Mouse (Mus musculus): ENCODE results near the gene Nxnl2. TPM values are rescaled to one million over a fixed set of nuclear protein-coding genes. Genes with fewer than 3 reads are reported as not detected.

Nxnl2 gene
- polyA plus RNA-seq, 1 experiment from 2014 or later: 1.2 TPM

- H3K4me2 ChIP-seq: no peak overlapping the region
- no peaks in the 10 kb centered on the region for H3K27me3 ChIP-seq (ENCODE audit: control insufficient read depth, insufficient read depth, low read length)
- H3K36me3 ChIP-seq (ENCODE audit: control insufficient read depth, insufficient read depth, low read length): no peaks in the 10 kb centered on the region; the same call in 1 of the 2 replicates
- 0 out of 2 replicates have a peak, but pooled peaks cover 2% of the 10 kb centered on the region for H3K9me3 ChIP-seq (replicated peaks; ENCODE audit: control insufficient read depth, low read length)
- H3K4me1 ChIP-seq (ENCODE audit: control insufficient read depth, insufficient read depth, low read length): no peaks in the 10 kb centered on the region
- no peak overlapping the region for H3K27ac ChIP-seq (ENCODE audit: low read depth, low read length)
- no peak overlapping the region for H3K9ac ChIP-seq (ENCODE audit: low read depth, low read length)
- no peak for ATAC-seq (replicated peaks; ENCODE audit: insufficient number of reproducible peaks, low FRiP score, low TSS enrichment)
- 82% methylated on average over 2 of the region's 2 CpGs for WGBS (ENCODE audit: insufficient replicate concordance)
- no peak overlapping the region for H3K4me3 ChIP-seq (ENCODE audit: low read depth, low read length)
These were observed 9.2 kb upstream of the Nxnl2 start for GRCm38 (mm10) chr13:51161672-51162071.

DNA sequence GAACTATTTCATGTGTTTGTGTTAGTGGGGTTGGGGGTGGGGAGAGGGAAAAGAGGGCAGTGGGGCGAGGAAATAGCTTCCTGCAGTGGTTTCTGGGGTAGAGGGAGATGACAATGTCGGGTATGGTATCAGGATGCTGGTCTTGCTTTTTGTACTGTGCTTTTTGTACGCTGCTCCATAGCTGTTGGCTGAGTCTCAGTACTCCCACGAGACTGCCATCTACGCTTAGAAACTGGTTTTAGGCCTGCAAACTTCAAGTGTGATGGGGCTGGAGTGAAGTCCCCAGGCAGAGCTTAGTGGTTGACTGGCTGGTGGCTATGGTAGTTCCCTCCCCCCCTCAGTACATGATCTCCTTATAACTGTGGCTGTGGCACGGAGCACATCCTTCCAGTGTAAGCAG, 8.6 kb upstream of the Nxnl2 start:
- no peak overlapping the region for H3K9ac ChIP-seq (ENCODE audit: low read depth, low read length)
- no peak overlapping the region for H3K27ac ChIP-seq (ENCODE audit: low read depth, low read length)
- 0 out of 2 replicates have a peak, but pooled peaks cover 2% of the 10 kb centered on the region for H3K9me3 ChIP-seq (replicated peaks; ENCODE audit: control insufficient read depth, low read length)
- H3K4me1 ChIP-seq (ENCODE audit: control insufficient read depth, insufficient read depth, low read length): no peaks in the 10 kb centered on the region
- H3K4me2 ChIP-seq: no peak overlapping the region
- H3K4me3 ChIP-seq (ENCODE audit: low read depth, low read length): no peak overlapping the region
- ATAC-seq (replicated peaks; ENCODE audit: insufficient number of reproducible peaks, low FRiP score, low TSS enrichment): no peak
- no peaks in the 10 kb centered on the region; the same call in 1 of the 2 replicates for H3K36me3 ChIP-seq (ENCODE audit: control insufficient read depth, insufficient read depth, low read length)
- no peaks in the 10 kb centered on the region for H3K27me3 ChIP-seq (ENCODE audit: control insufficient read depth, insufficient read depth, low read length)
- WGBS (ENCODE audit: insufficient replicate concordance): 92% methylated on average over 6 of the region's 6 CpGs

DNA sequence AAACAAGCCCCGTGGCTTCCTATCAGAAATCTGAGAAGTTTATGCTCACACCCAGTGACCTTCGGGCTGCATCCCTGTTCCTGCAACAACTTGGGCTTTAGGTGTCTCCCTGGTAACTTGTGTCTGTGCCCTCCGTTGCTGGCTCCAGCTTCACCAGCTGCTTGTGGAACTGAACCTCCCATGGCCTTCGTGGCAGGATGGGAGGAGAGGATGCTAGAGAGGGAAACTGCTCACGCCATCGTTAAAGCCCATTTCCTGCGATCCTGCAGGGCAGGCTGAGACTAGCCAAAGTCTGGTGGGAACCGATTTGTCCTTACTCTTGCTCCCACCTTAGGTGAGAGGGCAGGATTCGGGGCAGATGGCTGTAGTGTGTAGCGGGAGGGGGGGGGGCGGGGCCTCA, 4.1 kb upstream of the Nxnl2 start:
- WGBS (ENCODE audit: insufficient replicate concordance): 44% methylated on average over 11 of the region's 11 CpGs
- H3K27me3 ChIP-seq (ENCODE audit: control insufficient read depth, insufficient read depth, low read length): peaks cover 4% of the 10 kb centered on the region
- ATAC-seq (replicated peaks; ENCODE audit: insufficient number of reproducible peaks, low FRiP score, low TSS enrichment): no peak
- no peak overlapping the region for H3K9ac ChIP-seq (ENCODE audit: low read depth, low read length)
- no peaks in the 10 kb centered on the region for H3K36me3 ChIP-seq (ENCODE audit: control insufficient read depth, insufficient read depth, low read length)
- H3K27ac ChIP-seq (ENCODE audit: low read depth, low read length): no peak overlapping the region
- 0 out of 2 replicates have a peak, but pooled peaks cover 2% of the 10 kb centered on the region for H3K9me3 ChIP-seq (replicated peaks; ENCODE audit: control insufficient read depth, low read length)
- H3K4me1 ChIP-seq (ENCODE audit: control insufficient read depth, insufficient read depth, low read length): peaks cover 5% of the 10 kb centered on the region
- H3K4me3 ChIP-seq (ENCODE audit: low read depth, low read length): no peak overlapping the region
- H3K4me2 ChIP-seq: no peak overlapping the region

- peaks cover 13% of the 10 kb centered on the region for H3K27me3 ChIP-seq (ENCODE audit: control insufficient read depth, insufficient read depth, low read length)
- WGBS (ENCODE audit: insufficient replicate concordance): 24% methylated on average over 11 of the region's 11 CpGs
- ATAC-seq (replicated peaks; ENCODE audit: insufficient number of reproducible peaks, low FRiP score, low TSS enrichment): no peak; the same call in 1 of the 2 replicates
- H3K4me3 ChIP-seq (ENCODE audit: low read depth, low read length): peak overlapping the region; percentile 56
- no peak overlapping the region for H3K27ac ChIP-seq (ENCODE audit: low read depth, low read length)
- H3K4me2 ChIP-seq: peak overlapping the region; percentile 99
- H3K9me3 ChIP-seq (replicated peaks; ENCODE audit: control insufficient read depth, low read length): no peaks in the 10 kb centered on the region
- H3K4me1 ChIP-seq (ENCODE audit: control insufficient read depth, insufficient read depth, low read length): peaks cover 5% of the 10 kb centered on the region
- H3K9ac ChIP-seq (ENCODE audit: low read depth, low read length): no peak overlapping the region
- no peaks in the 10 kb centered on the region for H3K36me3 ChIP-seq (ENCODE audit: control insufficient read depth, insufficient read depth, low read length)
These were observed 607 bp upstream of the Nxnl2 start for GRCm38 (mm10) chr13:51170215-51170614.

- H3K4me3 ChIP-seq (ENCODE audit: low read depth, low read length): no peak overlapping the region
- no peaks in the 10 kb centered on the region for H3K9me3 ChIP-seq (replicated peaks; ENCODE audit: control insufficient read depth, low read length)
- no peak overlapping the region for H3K4me2 ChIP-seq
- no peaks in the 10 kb centered on the region for H3K36me3 ChIP-seq (ENCODE audit: control insufficient read depth, insufficient read depth, low read length)
- H3K27me3 ChIP-seq (ENCODE audit: control insufficient read depth, insufficient read depth, low read length): peaks cover 13% of the 10 kb centered on the region
- peaks cover 5% of the 10 kb centered on the region for H3K4me1 ChIP-seq (ENCODE audit: control insufficient read depth, insufficient read depth, low read length)
- no peak overlapping the region for H3K27ac ChIP-seq (ENCODE audit: low read depth, low read length)
- no peak for ATAC-seq (replicated peaks; ENCODE audit: insufficient number of reproducible peaks, low FRiP score, low TSS enrichment)
- whole genome bisulfite sequencing (ENCODE audit: insufficient replicate concordance): 88% methylated on average over 7 of the region's 7 CpGs
- no peak overlapping the region for H3K9ac ChIP-seq (ENCODE audit: low read depth, low read length)
These were observed 1.8 kb downstream of the Nxnl2 start for GRCm38 (mm10) chr13:51172601-51173000.

DNA sequence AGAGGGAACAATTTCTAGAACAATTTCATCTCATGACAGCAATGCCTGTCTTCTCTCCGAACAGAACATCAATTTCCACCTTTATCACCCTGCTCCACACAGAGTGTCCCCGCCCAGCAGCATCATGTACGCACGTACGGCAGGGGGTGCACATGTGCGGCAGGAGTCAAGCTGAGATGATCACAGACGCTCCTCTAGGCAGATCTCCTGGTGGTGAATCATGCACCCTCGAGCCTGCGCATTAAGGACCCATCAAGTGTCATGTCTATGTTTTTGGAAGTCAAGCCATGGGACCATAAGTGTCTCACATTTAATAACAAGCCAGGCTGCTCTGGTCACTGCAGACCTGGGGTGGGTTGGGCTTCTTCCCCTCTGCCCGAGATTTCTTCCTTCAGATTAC, 8.1 kb downstream of the Nxnl2 start:
- WGBS (ENCODE audit: insufficient replicate concordance): 75% methylated on average over 10 of the region's 10 CpGs
- no peak for ATAC-seq (replicated peaks; ENCODE audit: insufficient number of reproducible peaks, low FRiP score, low TSS enrichment)

GRCm38 (mm10) chr13:51179362-51179761, 8.5 kb downstream of the Nxnl2 start:
- H3K4me3 ChIP-seq (ENCODE audit: low read depth, low read length): no peak overlapping the region
- no peaks in the 10 kb centered on the region for H3K4me1 ChIP-seq (ENCODE audit: control insufficient read depth, insufficient read depth, low read length)
- no peak overlapping the region for H3K9ac ChIP-seq (ENCODE audit: low read depth, low read length)
- no peaks in the 10 kb centered on the region for H3K36me3 ChIP-seq (ENCODE audit: control insufficient read depth, insufficient read depth, low read length)
- no peak overlapping the region for H3K27ac ChIP-seq (ENCODE audit: low read depth, low read length)
- 42% methylated on average over 3 of the region's 3 CpGs for WGBS (ENCODE audit: insufficient replicate concordance)
- H3K27me3 ChIP-seq (ENCODE audit: control insufficient read depth, insufficient read depth, low read length): no peaks in the 10 kb centered on the region
- ATAC-seq (replicated peaks; ENCODE audit: insufficient number of reproducible peaks, low FRiP score, low TSS enrichment): no peak
- H3K4me2 ChIP-seq: no peak overlapping the region
- no peaks in the 10 kb centered on the region for H3K9me3 ChIP-seq (replicated peaks; ENCODE audit: control insufficient read depth, low read length)

More for the DNA sequence above, 8.1 kb downstream of the Nxnl2 start:
- H3K4me3 ChIP-seq (ENCODE audit: low read depth, low read length): no peak overlapping the region
- no peaks in the 10 kb centered on the region for H3K27me3 ChIP-seq (ENCODE audit: control insufficient read depth, insufficient read depth, low read length)
- H3K9me3 ChIP-seq (replicated peaks; ENCODE audit: control insufficient read depth, low read length): no peaks in the 10 kb centered on the region
- no peaks in the 10 kb centered on the region for H3K36me3 ChIP-seq (ENCODE audit: control insufficient read depth, insufficient read depth, low read length)
- H3K27ac ChIP-seq (ENCODE audit: low read depth, low read length): no peak overlapping the region
- no peaks in the 10 kb centered on the region for H3K4me1 ChIP-seq (ENCODE audit: control insufficient read depth, insufficient read depth, low read length)
- H3K9ac ChIP-seq (ENCODE audit: low read depth, low read length): no peak overlapping the region
- H3K4me2 ChIP-seq: no peak overlapping the region

- no peak overlapping the region for H3K27ac ChIP-seq (ENCODE audit: low read depth, low read length)
- no peak overlapping the region for H3K9ac ChIP-seq (ENCODE audit: low read depth, low read length)
- no peak overlapping the region for H3K4me2 ChIP-seq
- no peaks in the 10 kb centered on the region for H3K4me1 ChIP-seq (ENCODE audit: control insufficient read depth, insufficient read depth, low read length)
- no peaks in the 10 kb centered on the region for H3K9me3 ChIP-seq (replicated peaks; ENCODE audit: control insufficient read depth, low read length)
- no peaks in the 10 kb centered on the region for H3K27me3 ChIP-seq (ENCODE audit: control insufficient read depth, insufficient read depth, low read length)
- no peak overlapping the region for H3K4me3 ChIP-seq (ENCODE audit: low read depth, low read length)
- no peaks in the 10 kb centered on the region for H3K36me3 ChIP-seq (ENCODE audit: control insufficient read depth, insufficient read depth, low read length)
- no peak for ATAC-seq (replicated peaks; ENCODE audit: insufficient number of reproducible peaks, low FRiP score, low TSS enrichment)
- 75% methylated on average over 7 of the region's 7 CpGs for WGBS (ENCODE audit: insufficient replicate concordance)
These were observed 11.4 kb downstream of the Nxnl2 start for GRCm38 (mm10) chr13:51182236-51182635.

- WGBS (ENCODE audit: insufficient replicate concordance): 78% methylated on average over 3 of the region's 3 CpGs
- H3K4me1 ChIP-seq (ENCODE audit: control insufficient read depth, insufficient read depth, low read length): no peaks in the 10 kb centered on the region
- no peak overlapping the region for H3K4me2 ChIP-seq
- H3K27me3 ChIP-seq (ENCODE audit: control insufficient read depth, insufficient read depth, low read length): no peaks in the 10 kb centered on the region
- H3K36me3 ChIP-seq (ENCODE audit: control insufficient read depth, insufficient read depth, low read length): no peaks in the 10 kb centered on the region
- H3K9me3 ChIP-seq (replicated peaks; ENCODE audit: control insufficient read depth, low read length): no peaks in the 10 kb centered on the region
- H3K9ac ChIP-seq (ENCODE audit: low read depth, low read length): no peak overlapping the region
- no peak overlapping the region for H3K27ac ChIP-seq (ENCODE audit: low read depth, low read length)
- H3K4me3 ChIP-seq (ENCODE audit: low read depth, low read length): no peak overlapping the region
- ATAC-seq (replicated peaks; ENCODE audit: insufficient number of reproducible peaks, low FRiP score, low TSS enrichment): no peak
These were observed 14.1 kb downstream of the Nxnl2 start for GRCm38 (mm10) chr13:51184896-51185295.
